ENCODE assay signal across 9 mouse cellular contexts in the genomic region with DNA sequence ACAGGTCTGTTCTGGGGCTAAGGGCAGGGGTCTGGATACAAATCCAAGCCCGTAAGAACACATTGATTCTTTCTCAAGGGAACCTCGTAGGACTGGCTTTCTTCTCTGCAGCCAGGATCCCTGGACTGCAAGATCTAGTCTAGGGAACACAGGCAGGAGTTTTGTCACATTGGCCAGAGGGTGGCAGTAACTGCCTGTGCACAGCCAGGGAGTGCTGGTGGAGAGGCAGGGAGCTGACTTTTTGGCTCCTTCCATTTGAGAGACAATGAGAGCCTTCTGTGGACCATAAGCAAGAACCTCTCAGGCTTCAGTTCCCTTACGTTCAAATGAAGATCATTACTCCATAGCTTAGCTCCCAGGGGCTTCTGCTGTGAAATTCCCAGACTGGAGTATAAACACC. TPM values are rescaled to one million over a fixed set of nuclear protein-coding genes. Genes with fewer than 3 reads are reported as not detected.
DNase-seq lines count a peak whose midpoint lies in the region; ATAC-seq lines count a peak whose summit lies in the region.
"Had no signal": no experiment of that assay in that cellular context is flagged by ENCODE, and none has a peak within 500 bp of the region (broad histone marks: within the 10 kb centered on the region; RNA-seq: fewer than 3 reads in every experiment).

No protein-coding gene starts in this region.

- WGBS in forebrain, embryonic 14.5 days, result 29% methylated on average over 3 of the region's 3 CpGs
- WGBS in forebrain, embryonic 13.5 days, result 39% methylated on average over 3 of the region's 3 CpGs

- ATAC-seq in forebrain, embryonic 14.5 days, result no peak
- ATAC-seq in forebrain, embryonic 13.5 days, result no peak

- peaks cover 6% of the 10 kb centered on the region; the same call in 1 of the 2 replicates for H3K4me1 ChIP-seq in forebrain, embryonic 14.5 days (ENCODE audit: control insufficient read depth, insufficient read depth, low read length)
- H3K4me1 ChIP-seq in forebrain, embryonic 13.5 days, result peaks cover 9% of the 10 kb centered on the region

- H3K27ac ChIP-seq in forebrain, embryonic 14.5 days (ENCODE audit: low read depth, low read length), result no peak overlapping the region
- no peak overlapping the region for H3K27ac ChIP-seq in forebrain, embryonic 13.5 days
- H3K27ac ChIP-seq: liver, embryonic 13.5 days had no signal

- H3K36me3 ChIP-seq in forebrain, embryonic 14.5 days (ENCODE audit: control insufficient read depth, insufficient read depth, low read length), result no peaks in the 10 kb centered on the region
- no peaks in the 10 kb centered on the region for H3K36me3 ChIP-seq in forebrain, embryonic 13.5 days (ENCODE audit: poor library complexity, severe bottlenecking)
- H3K36me3 ChIP-seq: liver, embryonic 13.5 days had no signal

- H3K9ac ChIP-seq in forebrain, embryonic 14.5 days (ENCODE audit: low read length), result no peak overlapping the region
- H3K9ac ChIP-seq in forebrain, embryonic 13.5 days, result no peak overlapping the region
- H3K9ac ChIP-seq: liver, embryonic 13.5 days had no signal

- H3K4me3 ChIP-seq in forebrain, embryonic 14.5 days (ENCODE audit: low read depth, low read length), result no peak overlapping the region
- no peak overlapping the region for H3K4me3 ChIP-seq in forebrain, embryonic 13.5 days
- H3K4me3 ChIP-seq: liver, embryonic 13.5 days had no signal

- H3K27me3 ChIP-seq in forebrain, embryonic 14.5 days (replicated peaks; ENCODE audit: control insufficient read depth, insufficient read depth, low read length), result no peaks in the 10 kb centered on the region
- H3K27me3 ChIP-seq in forebrain, embryonic 13.5 days, result no peaks in the 10 kb centered on the region
- H3K27me3 ChIP-seq: liver, embryonic 13.5 days had no signal

- no peak overlapping the region for H3K4me2 ChIP-seq in forebrain, embryonic 14.5 days (ENCODE audit: low read length)
- H3K4me2 ChIP-seq in forebrain, embryonic 13.5 days, result no peak overlapping the region
- H3K4me2 ChIP-seq: liver, embryonic 13.5 days had no signal

- peak; percentile 80 for DNase-seq in forebrain, embryonic 14.5 days (ENCODE audit: low spot score)
- DNase-seq in 3134 (ENCODE audit: extremely low read depth, insufficient read length, low spot score), result peak; percentile 48
- DNase-seq in adrenal gland, adult 2 months, result peak; percentile 50
- peak; percentile 69 for DNase-seq in forelimb bud, embryonic 11.5 days (ENCODE audit: low read depth, low spot score)
- DNase-seq in layer of hippocampus, adult 18-20 months (ENCODE audit: low spot score in 2 of 2), result peak; percentile 57 to 72
- peak; percentile 72 for DNase-seq in mesoderm, embryonic 11.5 days (ENCODE audit: low read depth, low spot score)
- DNase-seq in thymus, postnatal 25 days, result peak; percentile 16
- DNase-seq: liver, embryonic 13.5 days had no signal

- no peaks in the 10 kb centered on the region for H3K9me3 ChIP-seq in forebrain, embryonic 14.5 days (replicated peaks; ENCODE audit: control insufficient read depth, low read length)
- no peaks in the 10 kb centered on the region for H3K9me3 ChIP-seq in forebrain, embryonic 13.5 days (replicated peaks)
- H3K9me3 ChIP-seq: liver, embryonic 13.5 days had no signal

RNA-seq across cellular contexts. Expression of a gene that starts 4.1 kb away (rescaled TPM):
- polyA plus RNA-seq in forebrain, embryonic 14.5 days (2014; fragmentation: Nextera tagmentation; extraction: Ambion mirVana), result 141 and 159 TPM in 2 replicates
- 149 and 151 TPM in 2 replicates for polyA plus RNA-seq in forebrain, embryonic 13.5 days (2015; fragmentation: Nextera tagmentation; extraction: Ambion mirVana)
- 10 to 100 TPM; 57.4 to 62.8 TPM for total RNA-seq in adrenal gland, adult 2 months (2021)
- 10.4 and 10.5 TPM in 2 replicates for polyA plus RNA-seq in adrenal gland, adult 2 months (2012; rRNA removed)
- 10 to 100 TPM; 60.1 to 61.9 TPM for total RNA-seq in layer of hippocampus, adult 18-20 months (2021)

RNA-seq across cellular contexts. Expression of a gene that starts 26.2 kb away (rescaled TPM):
- 44.7 and 51.7 TPM in 2 replicates for polyA plus RNA-seq in forebrain, embryonic 14.5 days (2014; fragmentation: Nextera tagmentation; extraction: Ambion mirVana)
- 34.3 and 44.4 TPM in 2 replicates for polyA plus RNA-seq in forebrain, embryonic 13.5 days (2015; fragmentation: Nextera tagmentation; extraction: Ambion mirVana)
- 10 to 100 TPM in 1 of 2 experiments, 1 to 10 TPM in 1; 9.1 to 13.6 TPM for total RNA-seq in adrenal gland, adult 2 months (2021)
- 19.9 and 30.1 TPM in 2 replicates for polyA plus RNA-seq in adrenal gland, adult 2 months (2012; rRNA removed)
- total RNA-seq in layer of hippocampus, adult 18-20 months (2021), result 1 to 10 TPM in 1 of 2 experiments, not detected in 1; 1.2 TPM

RNA-seq across cellular contexts. Expression of a gene that starts 39.7 kb away (rescaled TPM):
- polyA plus RNA-seq in forebrain, embryonic 14.5 days (2014; fragmentation: Nextera tagmentation; extraction: Ambion mirVana), result 5.2 and 5.5 TPM in 2 replicates
- polyA plus RNA-seq in forebrain, embryonic 13.5 days (2015; fragmentation: Nextera tagmentation; extraction: Ambion mirVana), result 3.0 and 3.6 TPM in 2 replicates
- total RNA-seq in adrenal gland, adult 2 months (2021), result 10 to 100 TPM; 22.1 to 27.4 TPM
- 7.2 and 8.6 TPM in 2 replicates for polyA plus RNA-seq in adrenal gland, adult 2 months (2012; rRNA removed)
- total RNA-seq in layer of hippocampus, adult 18-20 months (2021), result 10 to 100 TPM; 57.4 to 63.9 TPM

Comparison
In these comparisons a context has a peak if more than half of its experiments do, and no peak if none do; other contexts are left out.
1. DNase-seq: peak in every context shown above with its lines; median percentile 80 in forebrain, embryonic 14.5 days; 72 in mesoderm, embryonic 11.5 days; 69 in forelimb bud, embryonic 11.5 days; 64 in layer of hippocampus, adult 18-20 months; 50 in adrenal gland, adult 2 months; 48 in 3134; 16 in thymus, postnatal 25 days.
2. RNA of a gene that starts 4.1 kb away (polyA plus RNA-seq): 141 to 159 TPM in forebrain, embryonic 14.5 days and 149 to 151 TPM in forebrain, embryonic 13.5 days; 10.4 to 10.5 TPM in adrenal gland, adult 2 months; every median in the first group is over 10 times any median in the second.